8 mouse cellular contexts compared by ENCODE assay signal in genomic region chr16:91688023-91688618, GRCm38 (mm10). TPM values are rescaled to one million over a fixed set of nuclear protein-coding genes. Genes with fewer than 3 reads are reported as not detected.
DNase-seq lines count a peak whose midpoint lies in the region; ATAC-seq and TF ChIP-seq lines count a peak whose summit lies in the region.

No protein-coding gene starts in this region.

- WGBS in lung, postnatal 0 days = 1% methylated on average over 39 of the region's 51 CpGs
- under 1% methylated on average over 51 of the region's 51 CpGs for WGBS in stomach, embryonic 16.5 days

- H3K4me1 ChIP-seq in lung, postnatal 0 days (ENCODE audit: insufficient read depth, low read depth, low read length) = no peaks in the 10 kb centered on the region
- H3K4me1 ChIP-seq in stomach, embryonic 16.5 days (ENCODE audit: control insufficient read depth, insufficient read depth, low read length) = peaks cover 13% of the 10 kb centered on the region

- TF ChIP-seq CTCF in lung, postnatal 0 days (IDR thresholded peaks at IDR 0.05) = no peak

- H3K9ac ChIP-seq in lung, postnatal 0 days (replicated peaks; ENCODE audit: low read depth) = peak overlapping the region; percentile 54
- H3K9ac ChIP-seq in stomach, embryonic 16.5 days (ENCODE audit: low read length) = peak overlapping the region; percentile 91

- 0 out of 2 replicates have a peak overlapping the region, but pooled peaks have one; percentile 57 for H3K27ac ChIP-seq in lung, postnatal 0 days (ENCODE audit: low read length)
- H3K27ac ChIP-seq in stomach, embryonic 16.5 days (ENCODE audit: low read length) = peak overlapping the region; percentile 42; the same call in 1 of the 2 replicates

- no peak; the same call in 1 of the 2 replicates for ATAC-seq in lung, postnatal 0 days
- peak; percentile 8; the same call in 1 of the 2 replicates for ATAC-seq in erythroid progenitor cell, adult 5-6 weeks (replicated peaks; ENCODE audit: low FRiP score, poor library complexity, severe bottlenecking)
- peak; percentile 42; the same call in 1 of the 2 replicates for ATAC-seq in stomach, embryonic 16.5 days (ENCODE audit: insufficient read depth, low FRiP score)
- ATAC-seq in monocyte, adult 5-6 weeks (replicated peaks; ENCODE audit: insufficient number of reproducible peaks, low FRiP score, low TSS enrichment, poor library complexity, severe bottlenecking) = no peak

- no peaks in the 10 kb centered on the region for H3K27me3 ChIP-seq in lung, postnatal 0 days (replicated peaks; ENCODE audit: insufficient read depth, low read length)
- no peaks in the 10 kb centered on the region for H3K27me3 ChIP-seq in stomach, embryonic 16.5 days (ENCODE audit: control insufficient read depth, insufficient read depth, low read length)

- no peak for DNase-seq in lung, postnatal 0 days (ENCODE audit: low spot score)
- DNase-seq in lung, postnatal 10 days = no peak
- peak; percentile 52 for DNase-seq in liver
- DNase-seq in layer of hippocampus, postnatal 25 days (ENCODE audit: extremely low spot score in 1 of 2, low spot score in 1 of 2) = no peak
- DNase-seq in left cerebral cortex, adult 8-10 months (ENCODE audit: low spot score in 2 of 2) = no peak

- no peak for TF ChIP-seq EP300 in lung, postnatal 0 days (IDR thresholded peaks at IDR 0.05)

- H3K4me2 ChIP-seq in lung, postnatal 0 days (replicated peaks; ENCODE audit: low read depth, low read length) = peak overlapping the region; percentile 100
- peak overlapping the region; percentile 64 for H3K4me2 ChIP-seq in stomach, embryonic 16.5 days (ENCODE audit: low read depth, low read length)

- H3K36me3 ChIP-seq in lung, postnatal 0 days (ENCODE audit: insufficient read depth, low read length) = peaks cover 8% of the 10 kb centered on the region; the same call in 1 of the 2 replicates
- peaks cover 5% of the 10 kb centered on the region; the same call in 1 of the 2 replicates for H3K36me3 ChIP-seq in stomach, embryonic 16.5 days (ENCODE audit: control insufficient read depth, insufficient read depth, low read length)

- no peaks in the 10 kb centered on the region for H3K9me3 ChIP-seq in lung, postnatal 0 days (ENCODE audit: low read length)
- no peaks in the 10 kb centered on the region for H3K9me3 ChIP-seq in stomach, embryonic 16.5 days (replicated peaks; ENCODE audit: control insufficient read depth, low read length)

- H3K4me3 ChIP-seq in lung, postnatal 0 days (ENCODE audit: low read depth, low read length) = peak overlapping the region; percentile 85
- H3K4me3 ChIP-seq in stomach, embryonic 16.5 days (replicated peaks; ENCODE audit: low read length) = peak overlapping the region; percentile 85

RNA-seq across cellular contexts. Expression of gene Donson, which starts 0.4 kb away (rescaled TPM):
- 6.0 and 8.0 TPM in 2 replicates for polyA plus RNA-seq in lung, postnatal 0 days (2015; fragmentation: Nextera tagmentation; extraction: Ambion mirVana)
- total RNA-seq in erythroid progenitor cell, adult 5-6 weeks (2015; ENCODE audit: low replicate concordance) = 97.3 and 123 TPM in 2 replicates
- total RNA-seq in erythroid progenitor cell, adult 5-6 weeks (2017; ENCODE audit: low replicate concordance) = 212 and 232 TPM in 2 replicates
- polyA plus RNA-seq in stomach, embryonic 16.5 days (2015; fragmentation: Nextera tagmentation; extraction: Ambion mirVana) = 11.7 and 16.9 TPM in 2 replicates
- 44.3 to 63.9 TPM (median 50.9 TPM) in 3 replicates for total RNA-seq in monocyte, adult 5-6 weeks (2017)
- total RNA-seq in layer of hippocampus, postnatal 25 days (2021) = 10 to 100 TPM; 19.4 to 23.5 TPM
- 10 to 100 TPM; 17.7 to 27.2 (median 21.5) TPM for total RNA-seq in left cerebral cortex, adult 8-10 months (2022)

RNA-seq across cellular contexts. Expression of gene Cryzl1, which starts 40.7 kb away (rescaled TPM):
- 59.3 and 64.8 TPM in 2 replicates for polyA plus RNA-seq in lung, postnatal 0 days (2015; fragmentation: Nextera tagmentation; extraction: Ambion mirVana)
- total RNA-seq in erythroid progenitor cell, adult 5-6 weeks (2015; ENCODE audit: low replicate concordance) = 49.7 and 69.6 TPM in 2 replicates
- total RNA-seq in erythroid progenitor cell, adult 5-6 weeks (2017; ENCODE audit: low replicate concordance) = 79.6 and 125 TPM in 2 replicates
- 62.2 and 69.9 TPM in 2 replicates for polyA plus RNA-seq in stomach, embryonic 16.5 days (2015; fragmentation: Nextera tagmentation; extraction: Ambion mirVana)
- total RNA-seq in monocyte, adult 5-6 weeks (2017) = 77.1 to 114 TPM (median 103 TPM) in 3 replicates
- total RNA-seq in layer of hippocampus, postnatal 25 days (2021) = 100 to 1,000 TPM in 1 of 2 experiments, 10 to 100 TPM in 1; 87.4 to 109 TPM
- total RNA-seq in left cerebral cortex, adult 8-10 months (2022) = 100 to 1,000 TPM; 104 to 116 (median 112) TPM

RNA-seq across cellular contexts. Expression of gene Son, which starts 40.8 kb away (rescaled TPM):
- polyA plus RNA-seq in lung, postnatal 0 days (2015; fragmentation: Nextera tagmentation; extraction: Ambion mirVana) = 132 and 143 TPM in 2 replicates
- total RNA-seq in erythroid progenitor cell, adult 5-6 weeks (2015; ENCODE audit: low replicate concordance) = 365 and 449 TPM in 2 replicates
- total RNA-seq in erythroid progenitor cell, adult 5-6 weeks (2017; ENCODE audit: low replicate concordance) = 237 and 325 TPM in 2 replicates
- polyA plus RNA-seq in stomach, embryonic 16.5 days (2015; fragmentation: Nextera tagmentation; extraction: Ambion mirVana) = 89.8 and 98.8 TPM in 2 replicates
- total RNA-seq in monocyte, adult 5-6 weeks (2017) = 374 to 473 TPM (median 406 TPM) in 3 replicates
- total RNA-seq in layer of hippocampus, postnatal 25 days (2021) = 100 to 1,000 TPM; 212 to 264 TPM
- 100 to 1,000 TPM; 216 to 228 (median 219) TPM for total RNA-seq in left cerebral cortex, adult 8-10 months (2022)

RNA-seq across cellular contexts. Expression of gene Itsn1, which starts 41.0 kb away (rescaled TPM):
- 9.7 and 12.1 TPM in 2 replicates for polyA plus RNA-seq in lung, postnatal 0 days (2015; fragmentation: Nextera tagmentation; extraction: Ambion mirVana)
- total RNA-seq in erythroid progenitor cell, adult 5-6 weeks (2015; ENCODE audit: low replicate concordance) = 133 and 192 TPM in 2 replicates
- total RNA-seq in erythroid progenitor cell, adult 5-6 weeks (2017; ENCODE audit: low replicate concordance) = 435 and 485 TPM in 2 replicates
- 16.8 and 18.1 TPM in 2 replicates for polyA plus RNA-seq in stomach, embryonic 16.5 days (2015; fragmentation: Nextera tagmentation; extraction: Ambion mirVana)
- 17.6 to 27.7 TPM (median 24.7 TPM) in 3 replicates for total RNA-seq in monocyte, adult 5-6 weeks (2017)
- 100 to 1,000 TPM; 137 to 156 TPM for total RNA-seq in layer of hippocampus, postnatal 25 days (2021)
- total RNA-seq in left cerebral cortex, adult 8-10 months (2022) = 100 to 1,000 TPM; 116 to 158 (median 148) TPM

RNA-seq across cellular contexts. Expression of gene Gart, which starts 41.4 kb away (rescaled TPM):
- polyA plus RNA-seq in lung, postnatal 0 days (2015; fragmentation: Nextera tagmentation; extraction: Ambion mirVana) = 27.3 and 30.9 TPM in 2 replicates
- 47.9 and 60.8 TPM in 2 replicates for total RNA-seq in erythroid progenitor cell, adult 5-6 weeks (2015; ENCODE audit: low replicate concordance)
- 48.5 and 63.1 TPM in 2 replicates for total RNA-seq in erythroid progenitor cell, adult 5-6 weeks (2017; ENCODE audit: low replicate concordance)
- 104 TPM in 2 replicates for polyA plus RNA-seq in stomach, embryonic 16.5 days (2015; fragmentation: Nextera tagmentation; extraction: Ambion mirVana)
- total RNA-seq in monocyte, adult 5-6 weeks (2017) = 45.6 to 47.6 TPM (median 47.0 TPM) in 3 replicates
- 10 to 100 TPM; 46.6 to 47.7 TPM for total RNA-seq in layer of hippocampus, postnatal 25 days (2021)
- 10 to 100 TPM; 50.3 to 59.8 (median 55.9) TPM for total RNA-seq in left cerebral cortex, adult 8-10 months (2022)

Comparison
In these comparisons a context has a peak if more than half of its experiments do, and no peak if none do; other contexts are left out.
1. ATAC-seq: peak in erythroid progenitor cell, adult 5-6 weeks (single experiment) and stomach, embryonic 16.5 days (single experiment); none in lung, postnatal 0 days (single experiment) and monocyte, adult 5-6 weeks (single experiment).